ENCODE assay signal across 22 mouse cellular contexts in genomic region chr14:78656832-78657626, GRCm38 (mm10).
DNase-seq lines count a peak whose midpoint lies in the region; ATAC-seq and TF ChIP-seq lines count a peak whose summit lies in the region.
"Had no signal": no experiment of that assay in that cellular context is flagged by ENCODE, and none has a peak within 500 bp of the region (broad histone marks: within the 10 kb centered on the region; RNA-seq: fewer than 3 reads in every experiment).

No protein-coding gene starts in this region.

- DNase-seq in hindbrain, postnatal 0 days (ENCODE audit: low spot score): no peak
- no peak for DNase-seq in layer of hippocampus, adult 2 months (ENCODE audit: low spot score in 2 of 2)
- no peak for DNase-seq in layer of hippocampus, postnatal 10 days (ENCODE audit: low spot score in 2 of 2)
- no peak for DNase-seq in limb, embryonic 14.5 days (ENCODE audit: low spot score)
- no peak for DNase-seq in forebrain, embryonic 11.5 days (ENCODE audit: low spot score)
- no peak for DNase-seq in gastrocnemius, postnatal 25 days
- DNase-seq: adrenal gland, adult 8-10 months; adrenal gland, postnatal 14 days; adrenal gland, postnatal 36 days; cerebellum, adult 11-12 months; cerebellum, adult 2 months; cerebellum, adult 9-10 months; cerebellum, postnatal 10 days; cerebellum, postnatal 25 days had no signal

- no peak overlapping the region for H3K4me3 ChIP-seq in hindbrain, embryonic 16.5 days (ENCODE audit: low read length)
- no peak overlapping the region for H3K4me3 ChIP-seq in hindbrain, postnatal 0 days (ENCODE audit: low read length)
- no peak overlapping the region for H3K4me3 ChIP-seq in layer of hippocampus, adult 2 months
- no peak overlapping the region for H3K4me3 ChIP-seq in limb, embryonic 13.5 days
- H3K4me3 ChIP-seq in limb, embryonic 14.5 days (replicated peaks; ENCODE audit: low read length): no peak overlapping the region
- no peak overlapping the region for H3K4me3 ChIP-seq in forebrain, embryonic 11.5 days (ENCODE audit: low read depth, low read length)
- H3K4me3 ChIP-seq: embryonic facial prominence, embryonic 10.5 days; embryonic facial prominence, embryonic 12.5 days; forebrain, embryonic 12.5 days had no signal

- no peak for TF ChIP-seq POLR2A in limb, embryonic 14.5 days (IDR thresholded peaks at IDR 0.05; ENCODE audit: borderline replicate concordance, extremely low read depth, insufficient read depth, insufficient read length)

- no peak for ATAC-seq in hindbrain, embryonic 16.5 days
- ATAC-seq in hindbrain, postnatal 0 days: no peak
- peak; percentile 65; the same call in 1 of the 2 replicates for ATAC-seq in limb, embryonic 13.5 days (ENCODE audit: low FRiP score, low read depth)
- ATAC-seq in limb, embryonic 14.5 days (ENCODE audit: low FRiP score, low read depth): peak; percentile 70; the same call in 1 of the 2 replicates
- ATAC-seq in forebrain, embryonic 11.5 days (replicated peaks; ENCODE audit: low FRiP score): no peak
- ATAC-seq: activated CD4-positive, CD25-positive, alpha-beta regulatory T cell, adult 4 months; forebrain, embryonic 14.5 days; forebrain, embryonic 16.5 days had no signal

- WGBS in hindbrain, embryonic 16.5 days: 89% methylated on average over 18 of the region's 18 CpGs
- 88% methylated on average over 18 of the region's 18 CpGs for WGBS in hindbrain, postnatal 0 days
- 44% methylated on average over 18 of the region's 18 CpGs for WGBS in limb, embryonic 13.5 days
- 42% methylated on average over 18 of the region's 18 CpGs for WGBS in limb, embryonic 14.5 days
- 91% methylated on average over 18 of the region's 18 CpGs for WGBS in forebrain, embryonic 11.5 days

- no peak overlapping the region for H3K4me2 ChIP-seq in hindbrain, embryonic 16.5 days (ENCODE audit: low read length)
- no peak overlapping the region for H3K4me2 ChIP-seq in hindbrain, postnatal 0 days (ENCODE audit: low read depth, low read length)
- peak overlapping the region; percentile 36 for H3K4me2 ChIP-seq in limb, embryonic 13.5 days (replicated peaks)
- H3K4me2 ChIP-seq in limb, embryonic 14.5 days (replicated peaks; ENCODE audit: low read depth, low read length, severe bottlenecking): peak overlapping the region; percentile 9
- H3K4me2 ChIP-seq in forebrain, embryonic 11.5 days (ENCODE audit: low read depth, low read length, severe bottlenecking): no peak overlapping the region
- H3K4me2 ChIP-seq: embryonic facial prominence, embryonic 12.5 days; forebrain, embryonic 12.5 days had no signal

- no peaks in the 10 kb centered on the region for H3K27me3 ChIP-seq in hindbrain, embryonic 16.5 days (replicated peaks; ENCODE audit: control insufficient read depth, insufficient read depth, low read length)
- no peaks in the 10 kb centered on the region for H3K27me3 ChIP-seq in hindbrain, postnatal 0 days (ENCODE audit: insufficient read depth, low read length)
- no peaks in the 10 kb centered on the region for H3K27me3 ChIP-seq in limb, embryonic 13.5 days
- H3K27me3 ChIP-seq in limb, embryonic 14.5 days (ENCODE audit: control insufficient read depth, insufficient read depth, low read length): no peaks in the 10 kb centered on the region
- H3K27me3 ChIP-seq in forebrain, embryonic 11.5 days (ENCODE audit: control insufficient read depth, insufficient read depth, low read length): no peaks in the 10 kb centered on the region
- H3K27me3 ChIP-seq: embryonic facial prominence, embryonic 12.5 days; forebrain, embryonic 12.5 days had no signal

- H3K27ac ChIP-seq in hindbrain, embryonic 16.5 days (ENCODE audit: low read depth, low read length): 0 out of 2 replicates have a peak overlapping the region, but pooled peaks have one; percentile 8
- no peak overlapping the region for H3K27ac ChIP-seq in hindbrain, postnatal 0 days
- 0 out of 2 replicates have a peak overlapping the region, but pooled peaks have one; percentile 14 for H3K27ac ChIP-seq in layer of hippocampus, adult 2 months
- H3K27ac ChIP-seq in limb, embryonic 13.5 days: peak overlapping the region; percentile 28; the same call in 1 of the 2 replicates
- H3K27ac ChIP-seq in limb, embryonic 14.5 days (replicated peaks; ENCODE audit: low read depth, low read length): no peak overlapping the region
- no peak overlapping the region for H3K27ac ChIP-seq in forebrain, embryonic 11.5 days (ENCODE audit: low read depth, low read length)
- H3K27ac ChIP-seq: embryonic facial prominence, embryonic 10.5 days; embryonic facial prominence, embryonic 12.5 days; forebrain, embryonic 12.5 days had no signal

- no peak overlapping the region for H3K9ac ChIP-seq in hindbrain, embryonic 16.5 days (ENCODE audit: low read depth, low read length)
- H3K9ac ChIP-seq in hindbrain, postnatal 0 days (replicated peaks; ENCODE audit: low read length): no peak overlapping the region
- no peak overlapping the region for H3K9ac ChIP-seq in limb, embryonic 13.5 days
- H3K9ac ChIP-seq in limb, embryonic 14.5 days (ENCODE audit: low read depth, low read length, severe bottlenecking): no peak overlapping the region
- no peak overlapping the region for H3K9ac ChIP-seq in forebrain, embryonic 11.5 days (ENCODE audit: low read length)
- H3K9ac ChIP-seq: embryonic facial prominence, embryonic 12.5 days; forebrain, embryonic 12.5 days had no signal

- no peak for TF ChIP-seq CTCF in hindbrain, postnatal 0 days (IDR thresholded peaks at IDR 0.05; ENCODE audit: low read depth)
- TF ChIP-seq CTCF in layer of hippocampus, adult 2 months (conservative IDR thresholded peaks at IDR 0.05): no peak

- 0 out of 2 replicates have a peak, but pooled peaks cover 3% of the 10 kb centered on the region for H3K36me3 ChIP-seq in hindbrain, embryonic 16.5 days (ENCODE audit: control insufficient read depth, insufficient read depth, low read length)
- H3K36me3 ChIP-seq in hindbrain, postnatal 0 days (ENCODE audit: insufficient read depth, low read length): no peaks in the 10 kb centered on the region
- H3K36me3 ChIP-seq in limb, embryonic 13.5 days: no peaks in the 10 kb centered on the region; the same call in 1 of the 2 replicates
- H3K36me3 ChIP-seq in limb, embryonic 14.5 days (ENCODE audit: control insufficient read depth, insufficient read depth, low read length): no peaks in the 10 kb centered on the region
- H3K36me3 ChIP-seq in forebrain, embryonic 11.5 days (ENCODE audit: control insufficient read depth, insufficient read depth, low read length): no peaks in the 10 kb centered on the region
- H3K36me3 ChIP-seq: embryonic facial prominence, embryonic 10.5 days; embryonic facial prominence, embryonic 12.5 days had no signal

- H3K4me1 ChIP-seq in hindbrain, embryonic 16.5 days (ENCODE audit: control insufficient read depth, insufficient read depth, low read depth, low read length): no peaks in the 10 kb centered on the region
- no peaks in the 10 kb centered on the region for H3K4me1 ChIP-seq in hindbrain, postnatal 0 days (ENCODE audit: insufficient read depth, low read length)
- H3K4me1 ChIP-seq in limb, embryonic 13.5 days: peaks cover 14% of the 10 kb centered on the region
- H3K4me1 ChIP-seq in limb, embryonic 14.5 days (ENCODE audit: control insufficient read depth, insufficient read depth, low read length): peaks cover 10% of the 10 kb centered on the region
- no peaks in the 10 kb centered on the region; the same call in 1 of the 2 replicates for H3K4me1 ChIP-seq in forebrain, embryonic 11.5 days (replicated peaks; ENCODE audit: control insufficient read depth, insufficient read depth, low read length)
- H3K4me1 ChIP-seq: embryonic facial prominence, embryonic 10.5 days; embryonic facial prominence, embryonic 12.5 days; forebrain, embryonic 12.5 days had no signal

- H3K9me3 ChIP-seq in hindbrain, embryonic 16.5 days (ENCODE audit: control insufficient read depth, low read length): peaks cover 8% of the 10 kb centered on the region; the same call in 1 of the 2 replicates
- no peaks in the 10 kb centered on the region; the same call in 1 of the 2 replicates for H3K9me3 ChIP-seq in hindbrain, postnatal 0 days (ENCODE audit: low read length)
- H3K9me3 ChIP-seq in limb, embryonic 13.5 days: peaks cover 11% of the 10 kb centered on the region
- peaks cover 7% of the 10 kb centered on the region; the same call in 1 of the 2 replicates for H3K9me3 ChIP-seq in limb, embryonic 14.5 days (ENCODE audit: control insufficient read depth, low read length)
- no peaks in the 10 kb centered on the region for H3K9me3 ChIP-seq in forebrain, embryonic 11.5 days (ENCODE audit: control insufficient read depth, low read length)

Comparison
In these comparisons a context has a peak if more than half of its experiments do, and no peak if none do; other contexts are left out.
1. H3K27ac ChIP-seq: peak in hindbrain, embryonic 16.5 days (single experiment), layer of hippocampus, adult 2 months (single experiment) and limb, embryonic 13.5 days (single experiment); none in hindbrain, postnatal 0 days (single experiment), limb, embryonic 14.5 days (single experiment) and forebrain, embryonic 11.5 days (single experiment).
2. ATAC-seq: peak in limb, embryonic 13.5 days (single experiment) and limb, embryonic 14.5 days (single experiment); none in hindbrain, embryonic 16.5 days (single experiment), hindbrain, postnatal 0 days (single experiment) and forebrain, embryonic 11.5 days (single experiment).
3. H3K4me2 ChIP-seq: peak in limb, embryonic 13.5 days (single experiment) and limb, embryonic 14.5 days (single experiment); none in hindbrain, embryonic 16.5 days (single experiment), hindbrain, postnatal 0 days (single experiment) and forebrain, embryonic 11.5 days (single experiment).